Mouse (Mus musculus) ovary, postnatal 10 days (tissue): Measurements from ENCODE around the gene Tgfbr1.

Experiments
- DNase-seq: peaks from one replicate; pipeline ENCODE4 v3.0.0; 2022; ENCODE audit warnings: low spot score

Gene Tgfbr1

GRCm38 (mm10) chr4:47422946-47423345 lies 69.9 kb downstream of the Tgfbr1 start:
- DNase-seq = no peak

- DNase-seq = no peak
These were observed 71.4 kb downstream of the Tgfbr1 start for GRCm38 (mm10) chr4:47424376-47424775.

- DNase-seq = no peak
These were observed 72.3 kb downstream of the Tgfbr1 start for GRCm38 (mm10) chr4:47425247-47425830.

- DNase-seq = no peak
These were observed 74.6 kb downstream of the Tgfbr1 start for GRCm38 (mm10) chr4:47427606-47428005.

- no peak for DNase-seq
These were observed 77.5 kb downstream of the Tgfbr1 start for GRCm38 (mm10) chr4:47430557-47430956.

GRCm38 (mm10) chr4:47431081-47431480 lies 78.1 kb downstream of the Tgfbr1 start:
- DNase-seq = no peak

GRCm38 (mm10) chr4:47432766-47433165 lies 79.7 kb downstream of the Tgfbr1 start:
- DNase-seq = no peak

GRCm38 (mm10) chr4:47435131-47435530 lies 82.1 kb downstream of the Tgfbr1 start:
- DNase-seq = no peak

- no peak for DNase-seq
These were observed 82.7 kb downstream of the Tgfbr1 start for GRCm38 (mm10) chr4:47435566-47436360.

GRCm38 (mm10) chr4:47437365-47438340 lies 84.6 kb downstream of the Tgfbr1 start:
- DNase-seq = peak; percentile 69

- no peak for DNase-seq
These were observed 85.9 kb downstream of the Tgfbr1 start for GRCm38 (mm10) chr4:47438956-47439355.

- DNase-seq = no peak
These were observed 87.9 kb downstream of the Tgfbr1 start for GRCm38 (mm10) chr4:47440951-47441350.

- no peak for DNase-seq
These were observed 95.5 kb downstream of the Tgfbr1 start for GRCm38 (mm10) chr4:47448526-47448925.

- DNase-seq = no peak
These were observed 96.1 kb downstream of the Tgfbr1 start for GRCm38 (mm10) chr4:47449116-47449515.

GRCm38 (mm10) chr4:47449586-47450522 lies 96.8 kb downstream of the Tgfbr1 start:
- DNase-seq = no peak
